Mouse (Mus musculus): ENCODE results near the gene Mief2.

DNA sequence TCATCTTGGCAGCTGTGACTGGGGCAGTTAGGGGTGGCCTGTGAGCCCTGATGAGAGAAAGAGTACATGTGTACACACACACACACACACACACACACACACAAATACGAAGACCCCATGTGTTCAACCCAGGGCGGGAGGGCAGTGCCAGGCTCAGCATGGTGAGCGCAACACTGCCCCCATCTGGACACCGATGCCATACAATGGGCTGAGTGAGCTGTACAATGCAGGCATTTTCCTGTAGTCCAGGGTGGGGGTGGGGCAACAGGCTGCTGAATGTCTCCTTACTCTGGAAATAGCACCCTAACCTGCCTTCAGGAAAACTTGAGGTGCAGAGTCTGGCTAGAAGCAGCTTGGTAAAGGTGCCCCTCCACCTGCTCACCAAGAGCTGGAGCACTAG is 25.1 kb upstream of the Mief2 start:
- TF ChIP-seq CTCF (IDR thresholded peaks at IDR 0.05; ENCODE audit: low read depth, low read length) = peak; percentile 93
- TF ChIP-seq POLR2A (IDR thresholded peaks at IDR 0.05; ENCODE audit: insufficient read depth, low read length) = no peak

Measured in ES-Bruce4 (cell line).